Mouse (Mus musculus): Measurements from ENCODE around the gene Tstd2. TPM values are rescaled to one million over a fixed set of nuclear protein-coding genes. Genes with fewer than 3 reads are reported as not detected.

Gene Tstd2
- total and polyA plus RNA-seq, 3 experiments = 15.8 to 54.6 (median 51.5) TPM

DNA sequence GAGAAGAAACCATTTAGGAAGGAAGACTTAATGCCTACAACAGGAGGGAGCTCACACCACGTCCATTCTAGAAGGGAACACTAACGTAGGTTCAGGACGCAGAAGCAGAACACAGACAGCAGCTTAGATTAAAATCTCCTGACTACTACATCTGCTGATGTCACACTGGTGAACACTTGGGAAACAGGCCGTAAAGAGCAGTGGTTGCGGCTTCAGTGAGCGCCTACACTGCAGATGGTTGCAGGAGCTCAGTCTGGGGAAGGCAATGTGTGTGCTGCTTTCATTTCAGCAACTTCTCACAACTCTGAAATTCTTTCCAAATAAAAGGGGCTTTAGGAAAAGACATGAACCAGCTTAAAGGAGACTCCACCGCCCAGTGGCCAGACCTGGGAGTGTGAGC, 39.0 kb upstream of the Tstd2 start:
- DNase-seq (ENCODE audit: low spot score) (no peak), ATAC-seq (ENCODE audit: extremely low read depth, insufficient number of reproducible peaks, low FRiP score, poor library complexity, severe bottlenecking) (no peak)
- H3K36me3 ChIP-seq (replicated peaks) = peaks cover 92% of the 10 kb centered on the region
- H3K4me1 ChIP-seq (ENCODE audit: insufficient read depth, low read depth, low read length) = no peaks in the 10 kb centered on the region; the same call in 1 of the 2 replicates
- 0 out of 2 replicates have a peak, but pooled peaks cover 2% of the 10 kb centered on the region for H3K27me3 ChIP-seq (ENCODE audit: insufficient read depth, low read length)
- TF ChIP-seq POLR2AphosphoS5 (IDR thresholded peaks at IDR 0.05; ENCODE audit: insufficient replicate concordance, low read depth, low read length) (no peak), CTCF (IDR thresholded peaks at IDR 0.05; ENCODE audit: low read depth, low read length) (no peak), TAL1 (conservative IDR thresholded peaks at IDR 0.05; ENCODE audit: low read depth, low read length) (no peak), GATA2 (IDR thresholded peaks at IDR 0.05; ENCODE audit: borderline replicate concordance, low read depth, low read length) (no peak)
- H3K9me3 ChIP-seq (replicated peaks) = no peaks in the 10 kb centered on the region
- H3K4me3 ChIP-seq (ENCODE audit: low read depth, low read length) = no peak overlapping the region

DNA sequence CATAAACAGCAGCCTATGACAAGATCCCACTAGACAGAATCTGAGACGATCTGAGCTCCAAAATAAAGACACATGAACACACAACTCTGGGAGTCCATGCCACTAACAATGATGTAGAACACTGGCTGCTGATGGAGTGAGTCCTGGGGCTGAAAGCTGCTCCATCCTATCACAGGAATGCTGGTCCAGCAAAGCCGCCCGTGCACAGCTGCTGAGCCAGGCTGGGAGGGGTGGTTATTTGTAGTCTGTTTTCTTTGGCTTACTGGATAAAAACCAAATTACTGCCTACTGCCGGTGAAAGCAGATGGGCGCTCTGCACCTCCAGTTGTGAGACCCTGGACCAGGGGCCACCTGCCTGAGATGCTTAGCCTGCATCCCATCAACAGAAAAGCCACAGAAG, 38.5 kb upstream of the Tstd2 start:
- no peaks in the 10 kb centered on the region for H3K9me3 ChIP-seq (replicated peaks)
- H3K27me3 ChIP-seq (ENCODE audit: insufficient read depth, low read length) = no peaks in the 10 kb centered on the region
- no peak for TF ChIP-seq GATA2 (IDR thresholded peaks at IDR 0.05; ENCODE audit: borderline replicate concordance, low read depth, low read length)
- DNase-seq (ENCODE audit: low spot score) (no peak), ATAC-seq (ENCODE audit: extremely low read depth, insufficient number of reproducible peaks, low FRiP score, poor library complexity, severe bottlenecking) (no peak)
- H3K4me3 ChIP-seq (ENCODE audit: low read depth, low read length) = no peak overlapping the region
- no peaks in the 10 kb centered on the region; the same call in 1 of the 2 replicates for H3K4me1 ChIP-seq (ENCODE audit: insufficient read depth, low read depth, low read length)
- H3K36me3 ChIP-seq (replicated peaks) = peaks cover 91% of the 10 kb centered on the region

DNA sequence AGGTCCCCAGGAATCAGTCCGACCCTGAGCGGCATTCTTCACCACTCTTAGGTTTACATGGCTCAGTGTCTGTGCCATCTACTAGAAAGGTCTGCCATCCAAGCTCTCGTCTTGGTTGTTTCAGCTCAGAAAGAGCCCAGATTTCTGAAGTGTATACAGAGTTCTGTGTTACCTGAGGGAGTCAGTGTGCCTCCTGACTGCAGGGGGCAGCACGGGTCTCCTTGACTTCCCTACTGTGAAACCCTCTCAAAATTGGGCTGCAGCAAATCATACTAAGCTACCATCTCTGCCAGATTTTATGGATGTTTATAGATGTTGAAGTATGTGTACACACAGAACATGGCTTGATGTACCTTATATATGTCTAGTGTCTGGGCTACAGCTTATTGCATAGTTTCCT, 37.8 kb upstream of the Tstd2 start:
- Histone ChIP-seq H3K36me3 (replicated peaks) (peaks cover 91% of the 10 kb centered on the region), H3K9me3 (replicated peaks) (no peaks in the 10 kb centered on the region), H3K4me3 (ENCODE audit: low read depth, low read length) (no peak overlapping the region), H3K27me3 (ENCODE audit: insufficient read depth, low read length) (no peaks in the 10 kb centered on the region), H3K4me1 (ENCODE audit: insufficient read depth, low read depth, low read length) (no peaks in the 10 kb centered on the region; the same call in 1 of the 2 replicates)
- no peak for DNase-seq (ENCODE audit: low spot score)
- ATAC-seq (ENCODE audit: extremely low read depth, insufficient number of reproducible peaks, low FRiP score, poor library complexity, severe bottlenecking) = no peak
- no peak for TF ChIP-seq TAL1 (conservative IDR thresholded peaks at IDR 0.05; ENCODE audit: low read depth, low read length)
- TF ChIP-seq CTCF (IDR thresholded peaks at IDR 0.05; ENCODE audit: low read depth, low read length) = no peak
- no peak for TF ChIP-seq POLR2AphosphoS5 (IDR thresholded peaks at IDR 0.05; ENCODE audit: insufficient replicate concordance, low read depth, low read length)
- TF ChIP-seq GATA1 (IDR thresholded peaks at IDR 0.05; ENCODE audit: borderline replicate concordance, low read length) = no peak
- TF ChIP-seq GATA2 (IDR thresholded peaks at IDR 0.05; ENCODE audit: borderline replicate concordance, low read depth, low read length) = no peak

DNA sequence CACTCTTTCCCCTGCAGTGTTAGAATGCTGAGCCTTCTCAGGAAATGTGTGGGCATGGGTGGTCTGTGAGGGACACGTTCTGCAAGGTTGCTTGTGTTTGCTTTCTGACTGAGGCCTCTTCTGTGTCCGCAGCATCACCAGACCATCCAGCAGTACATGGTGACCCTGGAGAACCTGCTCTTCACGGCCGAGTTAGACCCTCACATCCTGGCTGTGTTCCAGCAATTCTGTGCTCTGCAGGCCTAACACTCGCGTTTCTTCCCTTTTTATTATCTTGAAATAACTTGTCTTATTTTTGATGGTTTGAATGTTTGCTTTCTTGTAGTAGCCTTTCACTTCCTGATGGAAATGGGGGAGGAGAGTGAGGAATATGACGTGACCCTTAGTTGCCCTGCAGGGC, 33.3 kb upstream of the Tstd2 start:
- Histone ChIP-seq H3K27me3 (ENCODE audit: insufficient read depth, low read length) (no peaks in the 10 kb centered on the region), H3K36me3 (replicated peaks) (peaks cover 95% of the 10 kb centered on the region), H3K4me3 (ENCODE audit: low read depth, low read length) (no peak overlapping the region), H3K4me1 (ENCODE audit: insufficient read depth, low read depth, low read length) (no peaks in the 10 kb centered on the region), H3K9me3 (replicated peaks) (no peaks in the 10 kb centered on the region)
- TF ChIP-seq CTCF (IDR thresholded peaks at IDR 0.05; ENCODE audit: low read depth, low read length) = no peak
- TF ChIP-seq GATA1 (IDR thresholded peaks at IDR 0.05; ENCODE audit: borderline replicate concordance, low read length) = no peak
- no peak for TF ChIP-seq POLR2AphosphoS5 (IDR thresholded peaks at IDR 0.05; ENCODE audit: insufficient replicate concordance, low read depth, low read length)
- TF ChIP-seq GATA2 (IDR thresholded peaks at IDR 0.05; ENCODE audit: borderline replicate concordance, low read depth, low read length) = no peak
- no peak for TF ChIP-seq TAL1 (conservative IDR thresholded peaks at IDR 0.05; ENCODE audit: low read depth, low read length)
- ATAC-seq (ENCODE audit: extremely low read depth, insufficient number of reproducible peaks, low FRiP score, poor library complexity, severe bottlenecking) = no peak
- DNase-seq (ENCODE audit: low spot score) = no peak

DNA sequence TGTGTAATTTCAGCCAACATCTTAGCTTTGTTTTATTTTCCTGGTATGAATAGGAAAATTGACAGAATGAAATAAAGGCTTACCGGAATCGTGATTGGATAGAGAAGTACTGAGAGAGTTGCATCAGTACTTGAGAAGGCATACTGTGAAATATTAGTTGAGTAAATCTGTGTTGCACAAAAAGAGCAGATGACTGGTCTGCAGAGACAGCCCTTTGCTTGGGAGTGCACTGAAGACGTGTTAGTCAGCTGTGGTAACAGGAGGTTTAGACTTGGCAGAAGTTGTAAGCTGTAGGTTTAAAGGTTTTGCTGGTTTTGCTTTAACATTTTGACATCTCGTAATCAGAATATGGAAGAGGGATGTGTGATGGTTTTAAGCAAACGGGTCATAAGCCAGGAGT, 27.3 kb upstream of the Tstd2 start:
- no peaks in the 10 kb centered on the region for H3K27me3 ChIP-seq (ENCODE audit: insufficient read depth, low read length)
- no peak for DNase-seq (ENCODE audit: low spot score)
- ATAC-seq (ENCODE audit: extremely low read depth, insufficient number of reproducible peaks, low FRiP score, poor library complexity, severe bottlenecking) = no peak
- no peaks in the 10 kb centered on the region for H3K9me3 ChIP-seq (replicated peaks)
- H3K4me1 ChIP-seq (ENCODE audit: insufficient read depth, low read depth, low read length) = peaks cover 11% of the 10 kb centered on the region
- TF ChIP-seq TAL1 (conservative IDR thresholded peaks at IDR 0.05; ENCODE audit: low read depth, low read length) = no peak
- no peak for TF ChIP-seq GATA2 (IDR thresholded peaks at IDR 0.05; ENCODE audit: borderline replicate concordance, low read depth, low read length)
- no peak for TF ChIP-seq GATA1 (IDR thresholded peaks at IDR 0.05; ENCODE audit: borderline replicate concordance, low read length)
- no peak for TF ChIP-seq POLR2AphosphoS5 (IDR thresholded peaks at IDR 0.05; ENCODE audit: insufficient replicate concordance, low read depth, low read length)
- TF ChIP-seq CTCF (IDR thresholded peaks at IDR 0.05; ENCODE audit: low read depth, low read length) = no peak
- peaks cover 96% of the 10 kb centered on the region for H3K36me3 ChIP-seq (replicated peaks)
- H3K4me3 ChIP-seq (ENCODE audit: low read depth, low read length) = no peak overlapping the region

DNA sequence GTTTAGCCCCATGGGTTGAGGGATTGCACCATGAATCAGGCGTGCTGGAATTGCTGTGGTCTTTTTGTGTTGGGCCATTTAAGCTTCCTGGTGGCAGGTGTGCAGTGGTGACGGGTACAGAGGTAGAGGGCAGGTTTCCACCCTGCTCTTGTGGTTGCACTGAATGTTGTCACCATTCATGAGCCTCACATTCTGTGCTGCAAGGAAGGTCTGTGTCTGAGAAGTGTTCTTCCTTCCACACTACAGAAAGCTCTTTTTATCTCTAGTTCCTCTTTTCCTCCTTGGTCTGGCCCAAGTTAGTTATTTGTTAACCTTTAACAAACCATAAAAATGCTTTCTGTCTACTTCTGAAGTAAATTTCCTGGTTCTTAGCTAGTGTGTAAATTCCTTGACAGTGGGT, 25.5 kb upstream of the Tstd2 start:
- Histone ChIP-seq H3K36me3 (replicated peaks) (peaks cover 93% of the 10 kb centered on the region), H3K4me3 (ENCODE audit: low read depth, low read length) (no peak overlapping the region), H3K27me3 (ENCODE audit: insufficient read depth, low read length) (no peaks in the 10 kb centered on the region), H3K9me3 (replicated peaks) (no peaks in the 10 kb centered on the region), H3K4me1 (ENCODE audit: insufficient read depth, low read depth, low read length) (peaks cover 11% of the 10 kb centered on the region)
- ATAC-seq (ENCODE audit: extremely low read depth, insufficient number of reproducible peaks, low FRiP score, poor library complexity, severe bottlenecking) (no peak), DNase-seq (ENCODE audit: low spot score) (no peak)
- no peak for TF ChIP-seq TAL1 (conservative IDR thresholded peaks at IDR 0.05; ENCODE audit: low read depth, low read length)
- no peak for TF ChIP-seq CTCF (IDR thresholded peaks at IDR 0.05; ENCODE audit: low read depth, low read length)

DNA sequence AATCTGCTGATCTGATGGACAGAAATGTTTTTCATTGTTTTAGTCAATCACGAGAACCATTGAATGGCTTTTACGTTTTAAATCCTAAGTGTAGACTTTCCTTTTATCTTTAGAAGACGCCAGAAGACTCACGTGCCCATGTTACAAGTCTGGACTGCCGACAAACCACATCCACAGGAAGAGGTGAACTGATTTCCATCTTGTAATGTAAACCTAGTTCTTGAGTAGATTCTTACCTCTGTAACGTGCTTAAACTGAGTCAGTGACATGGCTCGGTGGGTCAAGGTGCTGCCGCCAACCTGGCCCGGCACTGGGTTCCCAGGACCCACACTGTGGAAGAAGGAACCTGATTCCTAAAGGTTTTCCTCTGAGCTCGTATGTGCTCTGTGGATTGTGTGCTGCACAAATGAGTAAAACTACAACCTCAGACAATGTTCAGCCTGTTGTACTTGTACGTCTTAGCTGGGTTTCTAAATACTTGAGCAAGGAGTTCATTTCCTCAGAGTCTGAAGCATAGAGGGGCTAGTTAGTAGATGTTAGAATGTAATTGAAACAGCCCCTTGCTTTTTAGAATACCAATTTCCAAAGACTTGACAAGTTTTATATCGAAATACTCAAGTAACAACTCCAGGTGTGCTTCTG, 13.5 kb upstream of the Tstd2 start:
- Histone ChIP-seq H3K4me1 (ENCODE audit: insufficient read depth, low read depth, low read length) (no peaks in the 10 kb centered on the region), H3K9me3 (replicated peaks) (no peaks in the 10 kb centered on the region), H3K36me3 (replicated peaks) (peaks cover 97% of the 10 kb centered on the region), H3K4me3 (ENCODE audit: low read depth, low read length) (no peak overlapping the region), H3K27me3 (ENCODE audit: insufficient read depth, low read length) (no peaks in the 10 kb centered on the region)
- TF ChIP-seq GATA1 (IDR thresholded peaks at IDR 0.05; ENCODE audit: borderline replicate concordance, low read length) (no peak), POLR2AphosphoS5 (IDR thresholded peaks at IDR 0.05; ENCODE audit: insufficient replicate concordance, low read depth, low read length) (no peak), TAL1 (conservative IDR thresholded peaks at IDR 0.05; ENCODE audit: low read depth, low read length) (no peak), GATA2 (IDR thresholded peaks at IDR 0.05; ENCODE audit: borderline replicate concordance, low read depth, low read length) (no peak), CTCF (IDR thresholded peaks at IDR 0.05; ENCODE audit: low read depth, low read length) (no peak)
- ATAC-seq (ENCODE audit: extremely low read depth, insufficient number of reproducible peaks, low FRiP score, poor library complexity, severe bottlenecking) = no peak
- no peak for DNase-seq (ENCODE audit: low spot score)
